Mouse (Mus musculus): Measurements from ENCODE around the gene Ralgapa2.

DNA sequence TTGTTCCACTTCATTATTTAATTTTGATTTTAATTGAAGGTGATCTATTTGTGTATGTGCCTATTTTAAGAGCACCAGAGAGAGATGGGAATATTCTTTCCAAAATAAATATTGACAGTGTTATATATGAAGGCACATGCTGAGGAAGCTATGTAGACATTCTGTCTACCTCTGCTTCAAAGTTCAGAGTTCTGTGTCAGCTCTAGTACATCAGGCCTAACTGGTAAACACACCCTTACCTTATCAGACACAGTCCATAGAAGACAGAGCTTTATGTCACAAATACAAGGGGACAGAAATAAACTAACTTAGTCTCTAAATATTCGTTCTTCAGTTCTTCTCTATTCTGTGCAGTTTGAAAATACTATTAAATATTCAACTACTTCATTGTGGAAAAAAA is 12.1 kb downstream of the Ralgapa2 start:
- no peak for TF ChIP-seq CTCF (IDR thresholded peaks at IDR 0.05; ENCODE audit: borderline replicate concordance, extremely low read depth, insufficient read depth, insufficient read length)
- no peak for TF ChIP-seq POLR2A (IDR thresholded peaks at IDR 0.05; ENCODE audit: borderline replicate concordance, extremely low read depth, insufficient read depth, insufficient read length, poor library complexity, severe bottlenecking)
